Mouse (Mus musculus): ENCODE measurements around the gene Slc25a19. TPM values are rescaled to one million over a fixed set of nuclear protein-coding genes. Genes with fewer than 3 reads are reported as not detected.

Slc25a19 gene
- polyA plus RNA-seq, 1 experiment from 2014 or later, result 23.3 TPM

GRCm38 (mm10) chr11:115630532-115631504, 2.7 kb upstream of the Slc25a19 start:
- Histone ChIP-seq H3K9me3 (ENCODE audit: control insufficient read depth, low read length) (no peaks in the 10 kb centered on the region), H3K36me3 (ENCODE audit: control insufficient read depth, insufficient read depth, low read length) (no peaks in the 10 kb centered on the region), H3K9ac (ENCODE audit: low read length) (no peak overlapping the region), H3K4me1 (replicated peaks; ENCODE audit: control insufficient read depth, insufficient read depth, low read length) (peaks cover 10% of the 10 kb centered on the region), H3K4me2 (ENCODE audit: low read length) (peak overlapping the region; percentile 5; the same call in 1 of the 2 replicates), H3K27ac (ENCODE audit: low read depth) (no peak overlapping the region), H3K4me3 (ENCODE audit: low read depth, low read length) (no peak overlapping the region), H3K27me3 (replicated peaks; ENCODE audit: control insufficient read depth, insufficient read depth, low read length) (no peaks in the 10 kb centered on the region)
- WGBS, result 48% methylated on average over 16 of the region's 16 CpGs
- ATAC-seq (replicated peaks; ENCODE audit: low FRiP score, low TSS enrichment, low read depth) (no peak), DNase-seq (ENCODE audit: low spot score) (peak; percentile 64)

- Histone ChIP-seq H3K36me3 (ENCODE audit: control insufficient read depth, insufficient read depth, low read length) (no peaks in the 10 kb centered on the region), H3K4me3 (ENCODE audit: low read depth, low read length) (no peak overlapping the region), H3K27me3 (replicated peaks; ENCODE audit: control insufficient read depth, insufficient read depth, low read length) (no peaks in the 10 kb centered on the region), H3K27ac (ENCODE audit: low read depth) (no peak overlapping the region), H3K9ac (ENCODE audit: low read length) (no peak overlapping the region), H3K4me2 (ENCODE audit: low read length) (no peak overlapping the region), H3K4me1 (replicated peaks; ENCODE audit: control insufficient read depth, insufficient read depth, low read length) (peaks cover 10% of the 10 kb centered on the region), H3K9me3 (ENCODE audit: control insufficient read depth, low read length) (no peaks in the 10 kb centered on the region)
- DNase-seq (ENCODE audit: low spot score), result no peak
- 83% methylated on average over 13 of the region's 13 CpGs for WGBS
- no peak for ATAC-seq (replicated peaks; ENCODE audit: low FRiP score, low TSS enrichment, low read depth)
Measured at GRCm38 (mm10) chr11:115629734-115630531, 1.8 kb upstream of the Slc25a19 start.

GRCm38 (mm10) chr11:115628465-115629101, 488 bp upstream of the Slc25a19 start:
- Histone ChIP-seq H3K36me3 (ENCODE audit: control insufficient read depth, insufficient read depth, low read length) (peaks cover 3% of the 10 kb centered on the region; the same call in 1 of the 2 replicates), H3K4me3 (ENCODE audit: low read depth, low read length) (peak overlapping the region; percentile 77), H3K9me3 (ENCODE audit: control insufficient read depth, low read length) (no peaks in the 10 kb centered on the region), H3K4me2 (ENCODE audit: low read length) (peak overlapping the region; percentile 45), H3K27me3 (replicated peaks; ENCODE audit: control insufficient read depth, insufficient read depth, low read length) (no peaks in the 10 kb centered on the region), H3K4me1 (replicated peaks; ENCODE audit: control insufficient read depth, insufficient read depth, low read length) (peaks cover 10% of the 10 kb centered on the region), H3K9ac (ENCODE audit: low read length) (peak overlapping the region; percentile 17), H3K27ac (ENCODE audit: low read depth) (no peak overlapping the region)
- WGBS, result 54% methylated on average over 13 of the region's 13 CpGs
- DNase-seq (ENCODE audit: low spot score), result no peak
- ATAC-seq (replicated peaks; ENCODE audit: low FRiP score, low TSS enrichment, low read depth), result no peak

GRCm38 (mm10) chr11:115626824-115627616, 1.1 kb downstream of the Slc25a19 start:
- ATAC-seq (replicated peaks; ENCODE audit: low FRiP score, low TSS enrichment, low read depth) (no peak), DNase-seq (ENCODE audit: low spot score) (no peak)
- Histone ChIP-seq H3K4me1 (replicated peaks; ENCODE audit: control insufficient read depth, insufficient read depth, low read length) (peaks cover 10% of the 10 kb centered on the region), H3K9me3 (ENCODE audit: control insufficient read depth, low read length) (no peaks in the 10 kb centered on the region), H3K4me3 (ENCODE audit: low read depth, low read length) (peak overlapping the region; percentile 77), H3K27ac (ENCODE audit: low read depth) (no peak overlapping the region), H3K4me2 (ENCODE audit: low read length) (peak overlapping the region; percentile 93), H3K36me3 (ENCODE audit: control insufficient read depth, insufficient read depth, low read length) (peaks cover 18% of the 10 kb centered on the region), H3K27me3 (replicated peaks; ENCODE audit: control insufficient read depth, insufficient read depth, low read length) (no peaks in the 10 kb centered on the region), H3K9ac (ENCODE audit: low read length) (peak overlapping the region; percentile 60)
- WGBS, result 45% methylated on average over 11 of the region's 11 CpGs

- no peak for ATAC-seq (replicated peaks; ENCODE audit: low FRiP score, low TSS enrichment, low read depth)
- H3K4me2 ChIP-seq (ENCODE audit: low read length), result no peak overlapping the region
- H3K9ac ChIP-seq (ENCODE audit: low read length), result no peak overlapping the region
- H3K4me1 ChIP-seq (replicated peaks; ENCODE audit: control insufficient read depth, insufficient read depth, low read length), result peaks cover 10% of the 10 kb centered on the region
- no peak overlapping the region for H3K4me3 ChIP-seq (ENCODE audit: low read depth, low read length)
- H3K27me3 ChIP-seq (replicated peaks; ENCODE audit: control insufficient read depth, insufficient read depth, low read length), result no peaks in the 10 kb centered on the region
- H3K9me3 ChIP-seq (ENCODE audit: control insufficient read depth, low read length), result no peaks in the 10 kb centered on the region
- DNase-seq (ENCODE audit: low spot score), result no peak
- H3K27ac ChIP-seq (ENCODE audit: low read depth), result no peak overlapping the region
- peaks cover 23% of the 10 kb centered on the region for H3K36me3 ChIP-seq (ENCODE audit: control insufficient read depth, insufficient read depth, low read length)
- WGBS, result 85% methylated on average over 9 of the region's 9 CpGs
Measured at GRCm38 (mm10) chr11:115625877-115626276, 2.2 kb downstream of the Slc25a19 start.

GRCm38 (mm10) chr11:115623487-115624070, 4.5 kb downstream of the Slc25a19 start:
- DNase-seq (ENCODE audit: low spot score), result no peak
- Histone ChIP-seq H3K4me2 (ENCODE audit: low read length) (no peak overlapping the region), H3K4me3 (ENCODE audit: low read depth, low read length) (no peak overlapping the region), H3K9me3 (ENCODE audit: control insufficient read depth, low read length) (no peaks in the 10 kb centered on the region), H3K9ac (ENCODE audit: low read length) (no peak overlapping the region), H3K36me3 (ENCODE audit: control insufficient read depth, insufficient read depth, low read length) (peaks cover 41% of the 10 kb centered on the region), H3K27ac (ENCODE audit: low read depth) (no peak overlapping the region), H3K4me1 (replicated peaks; ENCODE audit: control insufficient read depth, insufficient read depth, low read length) (peaks cover 10% of the 10 kb centered on the region), H3K27me3 (replicated peaks; ENCODE audit: control insufficient read depth, insufficient read depth, low read length) (no peaks in the 10 kb centered on the region)
- no peak for ATAC-seq (replicated peaks; ENCODE audit: low FRiP score, low TSS enrichment, low read depth)
- WGBS, result 77% methylated on average over 9 of the region's 9 CpGs

- DNase-seq (ENCODE audit: low spot score) (no peak), ATAC-seq (replicated peaks; ENCODE audit: low FRiP score, low TSS enrichment, low read depth) (no peak)
- Histone ChIP-seq H3K4me3 (ENCODE audit: low read depth, low read length) (no peak overlapping the region), H3K27ac (ENCODE audit: low read depth) (no peak overlapping the region), H3K9me3 (ENCODE audit: control insufficient read depth, low read length) (no peaks in the 10 kb centered on the region), H3K4me2 (ENCODE audit: low read length) (no peak overlapping the region), H3K27me3 (replicated peaks; ENCODE audit: control insufficient read depth, insufficient read depth, low read length) (no peaks in the 10 kb centered on the region), H3K4me1 (replicated peaks; ENCODE audit: control insufficient read depth, insufficient read depth, low read length) (0 out of 2 replicates have a peak, but pooled peaks cover 2% of the 10 kb centered on the region), H3K9ac (ENCODE audit: low read length) (no peak overlapping the region), H3K36me3 (ENCODE audit: control insufficient read depth, insufficient read depth, low read length) (peaks cover 52% of the 10 kb centered on the region)
- 92% methylated on average over 7 of the region's 7 CpGs for WGBS
Measured at GRCm38 (mm10) chr11:115619949-115620348, 8.1 kb downstream of the Slc25a19 start.

All from intestine, embryonic 14.5 days (tissue).